Comparison of ENCODE assay signal across 20 mouse cellular contexts in the genomic region with DNA sequence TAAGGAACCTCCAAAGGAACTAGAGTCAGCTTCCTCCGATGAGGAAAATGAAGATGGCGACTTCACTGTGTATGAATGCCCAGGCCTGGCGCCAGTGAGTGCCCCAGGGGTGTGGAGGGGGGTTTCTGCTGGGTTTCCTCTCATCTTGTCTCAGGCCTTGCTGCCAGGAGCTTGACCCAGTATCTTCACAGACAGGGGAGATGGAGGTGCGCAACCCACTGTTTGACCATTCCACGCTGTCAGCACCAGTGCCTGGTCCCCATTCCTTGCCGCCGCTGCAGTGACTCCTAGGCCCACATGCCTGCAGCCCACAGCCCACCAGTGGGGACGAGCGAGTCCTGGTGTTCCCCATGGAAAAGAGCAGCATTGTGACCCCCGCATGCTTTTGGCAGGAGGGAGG. TPM values are rescaled to one million over a fixed set of nuclear protein-coding genes. Genes with fewer than 3 reads are reported as not detected.
DNase-seq lines count a peak whose midpoint lies in the region.
"Had no signal": no experiment of that assay in that cellular context is flagged by ENCODE, and none has a peak within 500 bp of the region (broad histone marks: within the 10 kb centered on the region; RNA-seq: fewer than 3 reads in every experiment).

No protein-coding gene starts in this region.

- H3K4me3 ChIP-seq in limb, embryonic 10.5 days = no peak overlapping the region
- H3K4me3 ChIP-seq: embryonic facial prominence, embryonic 10.5 days; embryonic facial prominence, embryonic 12.5 days; forebrain, embryonic 13.5 days; forebrain, embryonic 15.5 days had no signal

- no peaks in the 10 kb centered on the region for H3K4me1 ChIP-seq in limb, embryonic 10.5 days
- H3K4me1 ChIP-seq: embryonic facial prominence, embryonic 12.5 days had no signal

- 82% methylated on average over 10 of the region's 10 CpGs for WGBS in limb, embryonic 10.5 days

- no peaks in the 10 kb centered on the region for H3K36me3 ChIP-seq in limb, embryonic 10.5 days
- H3K36me3 ChIP-seq: embryonic facial prominence, embryonic 12.5 days; G1E had no signal

- no peaks in the 10 kb centered on the region for H3K9me3 ChIP-seq in limb, embryonic 10.5 days (replicated peaks)
- H3K9me3 ChIP-seq: embryonic facial prominence, embryonic 10.5 days; embryonic facial prominence, embryonic 12.5 days; forebrain, embryonic 13.5 days; forebrain, embryonic 15.5 days; G1E had no signal

- H3K27me3 ChIP-seq in limb, embryonic 10.5 days (ENCODE audit: low read depth, poor library complexity, severe bottlenecking) = peaks cover 36% of the 10 kb centered on the region
- H3K27me3 ChIP-seq: forebrain, embryonic 13.5 days; forebrain, embryonic 15.5 days; Patski had no signal

- peak; percentile 28 for DNase-seq in cerebellum, adult 9-11 months
- DNase-seq in cerebellum, postnatal 4 days (ENCODE audit: low spot score in 2 of 2) = no peak
- peak; percentile 37 for DNase-seq in testis, postnatal 10 days (ENCODE audit: low spot score)
- DNase-seq in testis, postnatal 14 days (ENCODE audit: low spot score) = no peak
- no peak for DNase-seq in limb, embryonic 10.5 days (ENCODE audit: low spot score)
- DNase-seq: adrenal gland, adult 8-10 months; adrenal gland, postnatal 14 days; adrenal gland, postnatal 36 days; cerebellum, adult 8-10 months; cerebellum, postnatal 14 days; cerebellum, postnatal 36 days; forebrain, postnatal 0 days had no signal

- H3K27ac ChIP-seq in limb, embryonic 10.5 days = no peak overlapping the region
- H3K27ac ChIP-seq: embryonic facial prominence, embryonic 10.5 days; embryonic facial prominence, embryonic 12.5 days; forebrain, embryonic 13.5 days; forebrain, embryonic 15.5 days had no signal

RNA-seq across cellular contexts. Expression of gene Npdc1, which starts 9.8 kb away (rescaled TPM):
- polyA plus RNA-seq in limb, embryonic 10.5 days (2016; fragmentation: Nextera tagmentation; extraction: Ambion mirVana) = 5.7 and 8.1 TPM in 2 replicates
- polyA plus RNA-seq: G1E had no signal

RNA-seq across cellular contexts. Expression of gene Entpd2, which starts 13.2 kb away (rescaled TPM):
- polyA plus RNA-seq in limb, embryonic 10.5 days (2016; fragmentation: Nextera tagmentation; extraction: Ambion mirVana) = 0.19 TPM in 1 of 2 replicates, not detected in the other
- polyA plus RNA-seq: C2C12; forebrain, embryonic 11.5 days had no signal

RNA-seq across cellular contexts. Expression of gene Fut7, which starts 14.2 kb away (rescaled TPM):
- not detected in 2 replicates for polyA plus RNA-seq in limb, embryonic 10.5 days (2016; fragmentation: Nextera tagmentation; extraction: Ambion mirVana)
- polyA plus RNA-seq: embryonic facial prominence, embryonic 10.5 days; embryonic facial prominence, embryonic 12.5 days; forebrain, embryonic 11.5 days; G1E had no signal

RNA-seq across cellular contexts. Expression of gene Abca2, which starts 19.6 kb away (rescaled TPM):
- polyA plus RNA-seq in limb, embryonic 10.5 days (2016; fragmentation: Nextera tagmentation; extraction: Ambion mirVana) = 2.8 and 4.4 TPM in 2 replicates

RNA-seq across cellular contexts. Expression of gene Sapcd2, which starts 36.8 kb away (rescaled TPM):
- 88.3 and 88.7 TPM in 2 replicates for polyA plus RNA-seq in limb, embryonic 10.5 days (2016; fragmentation: Nextera tagmentation; extraction: Ambion mirVana)

Comparison
In these comparisons a context has a peak if more than half of its experiments do, and no peak if none do; other contexts are left out.
1. DNase-seq: peak in cerebellum, adult 9-11 months (single experiment) and testis, postnatal 10 days (single experiment); none in cerebellum, postnatal 4 days (0 of 2), testis, postnatal 14 days (single experiment) and limb, embryonic 10.5 days (single experiment).